Mouse (Mus musculus): ENCODE results near the gene Selenos. TPM values are rescaled to one million over a fixed set of nuclear protein-coding genes. Genes with fewer than 3 reads are reported as not detected.
A peak's percentile ranks its signal among the peaks of the same experiment; 100 is the strongest.

The Selenos gene
- polyA plus RNA-seq, 1 experiment: 72.5 TPM

DNA sequence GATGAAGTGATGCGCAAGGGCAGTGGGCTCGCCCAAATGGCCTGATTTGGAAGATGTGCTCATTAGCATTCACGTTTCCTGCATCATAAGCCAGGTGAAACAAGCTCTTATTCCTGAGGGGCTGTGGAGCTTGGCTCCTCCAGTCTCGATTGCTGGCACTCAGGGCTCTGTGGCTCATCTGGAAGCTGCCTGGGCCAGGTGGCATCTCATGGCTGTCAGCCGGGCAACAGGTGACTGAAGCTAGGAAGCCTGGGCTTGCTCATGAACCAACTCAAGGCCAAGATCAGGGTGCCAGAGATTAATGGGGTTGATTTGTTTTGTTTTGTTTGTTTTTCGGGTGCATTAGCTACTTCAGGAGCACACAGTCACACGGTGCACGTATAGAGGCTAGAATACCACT lies 13.2 kb downstream of the Selenos start:
- Histone ChIP-seq H3K27ac (ENCODE audit: control insufficient read depth, insufficient read depth, low read length) (no peak overlapping the region), H3K4me1 (replicated peaks; ENCODE audit: control insufficient read depth, insufficient read depth, low read length) (no peaks in the 10 kb centered on the region), H3K36me3 (ENCODE audit: control insufficient read depth, insufficient read depth, low read length) (peaks cover 25% of the 10 kb centered on the region), H3K27me3 (ENCODE audit: control insufficient read depth, insufficient read depth, low read length) (no peaks in the 10 kb centered on the region), H3K4me3 (ENCODE audit: control insufficient read depth, insufficient read depth, low read length) (no peak overlapping the region)
- TF ChIP-seq POLR2A (IDR thresholded peaks at IDR 0.05; ENCODE audit: control insufficient read depth, extremely low read depth, insufficient read depth, low read length, poor library complexity) (no peak), CTCF (IDR thresholded peaks at IDR 0.05; ENCODE audit: borderline replicate concordance, control insufficient read depth, extremely low read depth, insufficient read depth, low read length, poor library complexity) (no peak)
- 93% methylated on average over 8 of the region's 8 CpGs for WGBS
- no peak for DNase-seq

DNA sequence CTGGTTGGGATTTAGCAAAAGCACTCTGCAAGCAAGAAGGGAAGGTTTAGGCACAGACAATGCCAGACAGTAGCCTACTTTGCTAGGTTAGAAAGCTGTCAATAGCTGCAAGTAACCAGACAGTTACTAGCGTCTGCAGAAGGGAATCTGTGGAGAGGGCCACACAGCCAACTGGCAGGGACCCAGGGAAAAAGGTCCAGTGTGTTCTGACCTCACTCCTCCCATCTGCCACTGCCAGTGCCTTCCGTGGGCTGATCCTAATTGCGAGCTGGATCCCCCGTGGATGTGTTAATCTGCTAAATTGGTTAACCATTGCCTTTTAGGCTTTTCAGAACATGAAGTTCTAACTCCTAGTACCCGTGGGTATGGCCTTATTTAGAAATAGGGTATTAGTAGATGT lies 14.7 kb downstream of the Selenos start:
- no peak overlapping the region for H3K4me3 ChIP-seq (ENCODE audit: control insufficient read depth, insufficient read depth, low read length)
- WGBS: 85% methylated on average over 5 of the region's 5 CpGs
- no peaks in the 10 kb centered on the region for H3K4me1 ChIP-seq (replicated peaks; ENCODE audit: control insufficient read depth, insufficient read depth, low read length)
- TF ChIP-seq POLR2A (IDR thresholded peaks at IDR 0.05; ENCODE audit: control insufficient read depth, extremely low read depth, insufficient read depth, low read length, poor library complexity) (no peak), CTCF (IDR thresholded peaks at IDR 0.05; ENCODE audit: borderline replicate concordance, control insufficient read depth, extremely low read depth, insufficient read depth, low read length, poor library complexity) (no peak)
- H3K27me3 ChIP-seq (ENCODE audit: control insufficient read depth, insufficient read depth, low read length): no peaks in the 10 kb centered on the region
- H3K36me3 ChIP-seq (ENCODE audit: control insufficient read depth, insufficient read depth, low read length): peaks cover 12% of the 10 kb centered on the region
- no peak overlapping the region for H3K27ac ChIP-seq (ENCODE audit: control insufficient read depth, insufficient read depth, low read length)
- DNase-seq: no peak

DNA sequence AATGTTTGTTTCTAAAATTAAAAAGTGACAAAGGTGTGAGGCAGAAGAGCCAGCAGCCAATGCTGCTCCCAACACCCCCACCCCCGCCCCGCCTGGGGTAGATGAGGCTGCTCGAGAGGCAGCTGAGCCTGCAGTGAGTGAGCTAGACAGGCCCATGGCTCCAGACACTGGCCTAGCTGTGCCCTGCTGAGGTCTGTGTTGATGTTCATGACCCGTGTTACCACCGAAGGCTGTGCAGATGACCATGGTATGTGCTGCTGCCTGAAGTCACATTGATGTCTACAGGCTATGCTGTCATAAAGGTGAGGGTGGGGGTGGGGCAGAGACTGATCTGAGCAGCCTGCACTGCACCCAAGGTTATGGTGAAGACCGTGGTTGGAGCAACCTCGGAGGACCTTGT lies 19.4 kb downstream of the Selenos start:
- 94% methylated on average over 7 of the region's 7 CpGs for WGBS
- Histone ChIP-seq H3K27ac (ENCODE audit: control insufficient read depth, insufficient read depth, low read length) (no peak overlapping the region), H3K27me3 (ENCODE audit: control insufficient read depth, insufficient read depth, low read length) (no peaks in the 10 kb centered on the region), H3K4me3 (ENCODE audit: control insufficient read depth, insufficient read depth, low read length) (no peak overlapping the region), H3K4me1 (replicated peaks; ENCODE audit: control insufficient read depth, insufficient read depth, low read length) (no peaks in the 10 kb centered on the region), H3K36me3 (ENCODE audit: control insufficient read depth, insufficient read depth, low read length) (no peaks in the 10 kb centered on the region)
- no peak for DNase-seq
- TF ChIP-seq CTCF (IDR thresholded peaks at IDR 0.05; ENCODE audit: borderline replicate concordance, control insufficient read depth, extremely low read depth, insufficient read depth, low read length, poor library complexity) (no peak), POLR2A (IDR thresholded peaks at IDR 0.05; ENCODE audit: control insufficient read depth, extremely low read depth, insufficient read depth, low read length, poor library complexity) (no peak)

DNA sequence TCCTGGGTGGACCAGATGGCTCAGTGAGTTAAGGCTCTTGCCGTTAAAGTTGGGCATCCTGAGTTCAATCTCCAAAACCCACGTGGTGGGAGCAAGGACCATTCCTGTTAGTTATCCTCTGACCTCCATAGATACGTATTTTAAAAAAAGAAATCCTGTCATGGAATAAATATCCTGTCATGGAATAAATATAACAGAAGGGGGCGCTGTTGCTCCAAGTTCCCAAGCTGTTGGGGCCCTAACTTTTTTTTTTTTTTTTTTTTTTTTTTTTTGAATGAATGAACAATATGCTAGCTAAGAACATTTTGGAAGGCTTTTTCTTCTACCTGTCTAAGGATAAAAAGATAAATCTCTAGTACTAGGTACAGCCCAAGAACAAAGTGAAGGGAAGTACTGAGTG lies 22.4 kb downstream of the Selenos start:
- WGBS: 5% methylated on average over 4 of the region's 4 CpGs

DNA sequence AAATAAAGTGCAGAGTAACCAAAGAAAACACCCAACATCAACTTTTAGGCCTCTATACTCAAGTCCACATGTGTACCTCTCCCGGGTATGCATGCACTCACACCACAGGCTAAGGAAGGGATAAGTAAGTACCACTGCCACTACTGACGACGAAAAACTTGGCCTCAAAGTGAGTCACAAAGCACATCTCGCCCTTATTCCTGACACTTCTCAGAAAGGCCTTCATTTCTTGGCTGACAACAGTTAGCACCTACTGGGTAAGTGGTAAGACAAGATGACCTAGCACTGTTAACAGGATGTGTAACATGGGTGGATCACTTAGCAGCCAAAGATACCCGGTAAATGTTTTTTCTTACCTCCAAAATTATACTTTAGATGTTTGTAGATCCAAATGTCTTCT lies 25.1 kb downstream of the Selenos start:
- H3K27ac ChIP-seq (ENCODE audit: control insufficient read depth, insufficient read depth, low read length): no peak overlapping the region
- H3K36me3 ChIP-seq (ENCODE audit: control insufficient read depth, insufficient read depth, low read length): no peaks in the 10 kb centered on the region
- peaks cover 4% of the 10 kb centered on the region for H3K4me1 ChIP-seq (replicated peaks; ENCODE audit: control insufficient read depth, insufficient read depth, low read length)
- no peaks in the 10 kb centered on the region for H3K27me3 ChIP-seq (ENCODE audit: control insufficient read depth, insufficient read depth, low read length)
- TF ChIP-seq POLR2A (IDR thresholded peaks at IDR 0.05; ENCODE audit: control insufficient read depth, extremely low read depth, insufficient read depth, low read length, poor library complexity): no peak
- no peak for TF ChIP-seq CTCF (IDR thresholded peaks at IDR 0.05; ENCODE audit: borderline replicate concordance, control insufficient read depth, extremely low read depth, insufficient read depth, low read length, poor library complexity)
- 93% methylated on average over 5 of the region's 5 CpGs for whole genome bisulfite sequencing
- H3K4me3 ChIP-seq (ENCODE audit: control insufficient read depth, insufficient read depth, low read length): no peak overlapping the region
- DNase-seq: no peak

More for the DNA sequence above, 22.4 kb downstream of the Selenos start:
- Histone ChIP-seq H3K4me3 (ENCODE audit: control insufficient read depth, insufficient read depth, low read length) (no peak overlapping the region), H3K27me3 (ENCODE audit: control insufficient read depth, insufficient read depth, low read length) (no peaks in the 10 kb centered on the region), H3K36me3 (ENCODE audit: control insufficient read depth, insufficient read depth, low read length) (no peaks in the 10 kb centered on the region), H3K27ac (ENCODE audit: control insufficient read depth, insufficient read depth, low read length) (no peak overlapping the region), H3K4me1 (replicated peaks; ENCODE audit: control insufficient read depth, insufficient read depth, low read length) (no peaks in the 10 kb centered on the region)
- no peak for TF ChIP-seq POLR2A (IDR thresholded peaks at IDR 0.05; ENCODE audit: control insufficient read depth, extremely low read depth, insufficient read depth, low read length, poor library complexity)
- TF ChIP-seq CTCF (IDR thresholded peaks at IDR 0.05; ENCODE audit: borderline replicate concordance, control insufficient read depth, extremely low read depth, insufficient read depth, low read length, poor library complexity): no peak
- DNase-seq: peak; percentile 23

DNA sequence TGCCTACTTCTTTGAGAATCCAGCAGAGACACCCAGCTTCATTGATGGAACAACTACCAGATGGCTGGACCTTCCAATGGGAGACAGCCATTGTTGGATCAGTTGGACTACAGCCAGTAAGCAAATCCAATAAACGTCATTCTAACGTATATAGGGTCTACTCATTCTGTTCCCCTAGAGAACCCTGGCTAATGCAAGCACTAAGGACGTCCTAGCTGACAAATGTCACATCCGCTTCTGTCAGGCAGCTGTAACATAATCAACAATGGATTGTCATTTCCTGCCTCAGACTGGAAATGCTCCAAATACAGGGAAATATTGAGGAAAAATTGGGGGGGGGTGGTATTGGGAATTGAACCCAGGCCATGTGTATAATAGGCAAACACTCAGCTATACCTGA lies 26.3 kb downstream of the Selenos start:
- peaks cover 7% of the 10 kb centered on the region for H3K4me1 ChIP-seq (replicated peaks; ENCODE audit: control insufficient read depth, insufficient read depth, low read length)
- H3K27me3 ChIP-seq (ENCODE audit: control insufficient read depth, insufficient read depth, low read length): no peaks in the 10 kb centered on the region

DNA sequence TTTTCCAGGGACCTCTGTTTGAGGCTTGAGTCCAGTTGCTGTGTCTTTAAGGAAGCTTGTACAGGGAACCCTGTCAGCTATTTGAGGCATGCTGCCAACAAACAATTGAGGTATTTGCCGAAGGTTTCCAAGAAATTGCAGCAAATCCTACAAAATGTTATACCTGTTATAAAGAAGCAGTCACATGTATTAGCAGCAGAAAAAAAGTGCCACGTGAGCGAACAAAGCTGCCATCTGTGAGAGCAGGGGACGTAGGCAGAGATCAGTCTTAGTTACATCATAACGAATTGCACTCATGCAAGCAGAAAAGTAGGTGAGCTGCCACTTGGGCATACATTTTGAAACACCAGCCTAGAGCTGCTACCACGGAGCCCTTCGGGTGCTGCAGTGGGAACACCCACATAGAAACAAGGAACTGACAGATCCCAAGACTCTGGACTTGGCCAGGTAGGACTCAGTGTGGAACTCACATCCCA lies 27.2 kb downstream of the Selenos start:
- no peak for DNase-seq
- TF ChIP-seq CTCF (IDR thresholded peaks at IDR 0.05; ENCODE audit: borderline replicate concordance, control insufficient read depth, extremely low read depth, insufficient read depth, low read length, poor library complexity) (no peak), POLR2A (IDR thresholded peaks at IDR 0.05; ENCODE audit: control insufficient read depth, extremely low read depth, insufficient read depth, low read length, poor library complexity) (no peak)
- WGBS: 84% methylated on average over 7 of the region's 7 CpGs
- H3K4me1 ChIP-seq (replicated peaks; ENCODE audit: control insufficient read depth, insufficient read depth, low read length): peaks cover 7% of the 10 kb centered on the region
- no peak overlapping the region for H3K4me3 ChIP-seq (ENCODE audit: control insufficient read depth, insufficient read depth, low read length)
- H3K36me3 ChIP-seq (ENCODE audit: control insufficient read depth, insufficient read depth, low read length): no peaks in the 10 kb centered on the region
- no peak overlapping the region for H3K27ac ChIP-seq (ENCODE audit: control insufficient read depth, insufficient read depth, low read length)
- H3K27me3 ChIP-seq (ENCODE audit: control insufficient read depth, insufficient read depth, low read length): no peaks in the 10 kb centered on the region

More for the DNA sequence above, 26.3 kb downstream of the Selenos start:
- H3K4me3 ChIP-seq (ENCODE audit: control insufficient read depth, insufficient read depth, low read length): no peak overlapping the region
- H3K27ac ChIP-seq (ENCODE audit: control insufficient read depth, insufficient read depth, low read length): no peak overlapping the region
- TF ChIP-seq CTCF (IDR thresholded peaks at IDR 0.05; ENCODE audit: borderline replicate concordance, control insufficient read depth, extremely low read depth, insufficient read depth, low read length, poor library complexity) (no peak), POLR2A (IDR thresholded peaks at IDR 0.05; ENCODE audit: control insufficient read depth, extremely low read depth, insufficient read depth, low read length, poor library complexity) (no peak)
- DNase-seq: no peak
- no peaks in the 10 kb centered on the region for H3K36me3 ChIP-seq (ENCODE audit: control insufficient read depth, insufficient read depth, low read length)
- 91% methylated on average over 4 of the region's 4 CpGs for WGBS

Measured in thymus, adult 2 months (tissue).